Mouse (Mus musculus) urinary bladder, postnatal 4 days (tissue): ENCODE results near the gene Tmem88.
A peak's percentile ranks its signal among the peaks of the same experiment; 100 is the strongest.

Source experiments
- DNase-seq, 2 experiments: peaks; one replicate each; pipeline ENCODE4 v3.0.0; 2021 to 2022; ENCODE audit warnings: low spot score in 2 of 2

Tmem88 gene

GRCm38 (mm10) chr11:69382478-69383105, 15.4 kb downstream of the Tmem88 start:
- no peak for DNase-seq

DNA sequence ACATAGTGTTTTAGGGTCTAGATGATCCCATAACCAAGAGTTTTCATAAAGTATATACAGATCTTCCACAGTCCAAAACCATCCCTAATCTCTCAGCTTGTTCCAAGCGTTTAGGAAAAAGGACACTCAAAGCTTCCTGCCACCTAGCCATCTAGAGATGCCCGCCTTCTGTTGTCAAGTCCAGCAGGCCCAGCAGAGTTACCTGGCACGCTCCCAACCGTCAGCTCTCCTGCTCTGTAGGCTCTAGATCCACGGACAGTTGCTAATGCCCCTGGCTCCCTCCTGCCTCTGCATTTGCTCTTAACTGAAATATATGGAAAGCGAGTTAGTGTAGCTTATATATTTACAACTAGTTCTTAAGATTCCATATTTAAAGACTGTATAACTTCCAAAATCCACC, 16.7 kb downstream of the Tmem88 start:
- DNase-seq, result no peak

DNA sequence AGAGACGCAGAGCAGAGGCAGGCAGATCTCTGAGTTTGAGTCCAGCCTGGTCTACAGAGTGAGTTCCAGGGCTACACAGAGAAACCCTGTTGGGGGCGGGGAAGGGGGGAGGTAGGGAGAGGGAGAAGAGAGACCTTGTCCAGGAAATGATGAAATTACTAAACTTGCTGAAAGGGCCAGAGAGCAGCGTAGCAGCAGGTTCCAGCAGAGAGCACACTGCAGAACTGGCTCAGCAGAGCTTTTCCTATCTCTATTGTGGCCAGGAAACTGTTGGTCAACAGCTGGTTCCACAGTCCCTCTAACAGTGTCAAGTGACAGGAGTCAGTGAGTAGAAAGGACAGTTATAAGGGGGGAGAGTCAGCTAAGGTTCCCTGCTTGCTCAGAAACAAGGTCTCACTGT, 18.4 kb downstream of the Tmem88 start:
- no peak for DNase-seq

- DNase-seq, result no peak
Observed at GRCm38 (mm10) chr11:69377766-69378165, 20.3 kb downstream of the Tmem88 start.

- no peak for DNase-seq
Observed at GRCm38 (mm10) chr11:69375646-69376045, 22.4 kb downstream of the Tmem88 start.

GRCm38 (mm10) chr11:69373223-69373965, 24.6 kb downstream of the Tmem88 start:
- DNase-seq, result no peak

DNA sequence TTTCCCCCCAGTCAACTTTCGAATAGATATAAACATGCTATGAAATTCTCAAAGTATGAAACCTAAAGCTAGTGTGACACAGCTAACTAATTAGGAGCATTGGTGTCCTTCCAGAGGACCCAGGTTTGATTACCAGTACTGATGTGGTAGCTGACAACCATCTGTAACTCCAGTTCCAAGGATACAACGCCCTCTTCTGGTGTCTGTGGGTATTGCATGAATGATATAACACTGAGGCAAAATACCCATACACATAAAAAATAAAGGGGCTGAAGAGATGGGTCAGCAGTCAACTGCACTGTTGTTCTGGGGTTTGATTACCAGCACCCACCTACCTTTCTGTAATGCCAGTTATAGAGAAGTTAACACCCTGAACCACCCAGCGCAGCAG, 25.3 kb downstream of the Tmem88 start:
- no peak for DNase-seq

- DNase-seq, result no peak
Observed at GRCm38 (mm10) chr11:69372056-69372779, 25.8 kb downstream of the Tmem88 start.

DNA sequence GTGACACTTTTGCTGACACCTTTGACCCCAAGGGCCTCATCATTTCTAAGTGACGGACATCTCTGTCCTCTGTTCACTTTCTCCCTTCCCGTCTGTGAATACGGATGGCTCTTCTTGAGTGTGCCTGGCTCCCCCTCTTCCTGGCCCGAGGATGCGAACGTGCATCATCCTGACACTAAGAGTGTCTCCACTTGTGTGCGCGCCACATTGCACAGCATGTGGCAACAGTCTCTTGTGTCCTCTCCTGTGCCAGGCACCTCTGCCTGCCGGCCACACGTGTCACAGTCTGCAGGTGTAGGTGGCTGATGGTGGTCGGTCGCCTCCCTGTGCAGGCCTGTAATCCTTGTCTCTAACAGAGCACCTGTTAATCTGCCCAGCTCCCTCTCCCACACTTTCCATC, 26.4 kb downstream of the Tmem88 start:
- no peak for DNase-seq

GRCm38 (mm10) chr11:69370817-69371215, 27.2 kb downstream of the Tmem88 start:
- no peak for DNase-seq

- DNase-seq, result no peak
Observed at GRCm38 (mm10) chr11:69369990-69370816, 27.8 kb downstream of the Tmem88 start.

GRCm38 (mm10) chr11:69369215-69369989, 28.6 kb downstream of the Tmem88 start, which contains the start of gene Chd3:
Gene Chd3, minus strand, starts transcription at chr11:69369406.
- DNase-seq, result no peak

DNA sequence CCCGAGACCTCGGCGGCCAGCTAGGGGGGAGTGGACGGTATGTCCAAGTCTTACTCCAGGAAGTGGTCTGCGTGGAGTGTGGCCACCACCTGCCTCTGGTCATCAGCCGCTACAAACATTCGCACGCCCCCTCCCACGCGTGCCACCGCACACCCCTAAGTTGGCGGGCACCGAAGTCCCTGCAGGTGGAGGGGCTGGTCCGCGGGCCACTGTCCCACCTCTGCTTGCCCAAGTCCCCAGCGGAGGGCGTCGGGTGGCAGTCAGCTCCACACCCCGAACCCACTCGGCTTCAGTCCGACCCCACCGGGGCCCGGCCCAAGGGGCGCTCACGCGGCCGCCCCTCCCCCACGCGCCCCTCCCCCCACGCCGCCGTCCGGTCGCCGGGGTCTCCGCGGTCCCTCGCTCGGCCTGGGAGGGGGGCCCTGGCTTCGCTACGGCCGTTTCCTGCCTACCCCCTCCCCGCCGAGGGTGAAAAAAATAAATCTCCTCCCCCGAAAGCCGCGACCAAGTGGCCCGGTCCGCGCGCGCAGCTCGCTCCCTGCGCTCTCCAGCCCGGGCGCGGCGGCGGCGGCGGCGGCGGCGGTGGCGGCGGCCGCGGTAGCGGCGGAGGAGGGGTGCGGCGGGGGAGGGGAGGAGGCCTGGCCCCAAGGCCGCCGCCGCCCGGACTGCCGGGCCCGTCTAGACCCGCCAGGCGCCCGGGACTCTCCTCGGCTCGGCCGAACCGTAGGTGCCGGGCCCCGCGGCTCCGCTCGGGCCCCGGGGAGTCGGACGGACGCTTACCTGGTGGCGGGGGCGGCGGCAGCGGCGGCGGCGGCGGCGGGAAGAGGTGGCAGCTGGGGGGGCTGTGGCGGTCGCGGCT, 29.4 kb downstream of the Tmem88 start:
- DNase-seq, result peak in 1 of 2 experiments; percentile 43

- no peak for DNase-seq
Observed at GRCm38 (mm10) chr11:69367616-69368355, 30.2 kb downstream of the Tmem88 start.

- DNase-seq, result no peak
Observed at GRCm38 (mm10) chr11:69366855-69367615, 31.0 kb downstream of the Tmem88 start.

- DNase-seq, result peak; percentile 96 to 98
Observed at GRCm38 (mm10) chr11:69366157-69366854, 31.7 kb downstream of the Tmem88 start.

DNA sequence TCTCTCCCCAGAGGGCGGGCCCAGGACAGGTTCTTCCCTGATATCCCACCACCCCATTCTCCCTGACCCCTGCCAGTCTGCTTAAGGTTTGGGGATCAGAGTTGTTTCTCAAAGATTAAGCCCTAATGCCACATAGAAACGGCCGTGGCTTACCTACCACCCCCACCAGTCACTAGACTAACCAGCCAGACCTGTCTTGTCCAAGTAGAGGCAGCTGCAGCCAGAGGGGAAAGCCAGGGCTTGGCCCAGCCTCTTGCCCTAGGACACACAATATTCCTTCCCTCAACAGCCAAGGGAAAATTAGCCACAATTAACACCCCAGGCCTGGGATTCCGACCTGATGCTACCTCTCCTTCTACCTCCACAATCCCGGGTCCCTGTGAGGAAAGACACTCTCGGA, 32.3 kb downstream of the Tmem88 start:
- no peak for DNase-seq

DNA sequence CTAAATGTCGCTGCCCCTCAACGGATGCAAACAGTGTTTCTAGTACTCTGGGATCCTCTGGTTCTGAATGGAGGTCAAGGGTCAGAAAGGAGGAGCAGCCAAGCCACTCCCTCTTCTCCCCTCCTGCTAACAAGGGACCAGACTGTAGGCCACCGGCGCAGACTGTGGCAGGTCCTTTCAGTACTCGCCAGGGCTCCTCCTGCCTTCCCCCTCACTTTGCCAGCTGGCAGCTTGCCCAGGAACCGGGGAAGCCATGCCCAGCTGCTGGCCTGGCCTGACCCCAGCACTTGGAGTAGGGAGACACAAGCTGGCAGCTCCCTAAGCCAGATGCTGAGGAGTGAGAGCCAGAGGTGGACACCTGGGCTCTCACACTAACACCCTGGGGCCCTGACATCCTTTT, 33.1 kb downstream of the Tmem88 start:
- DNase-seq, result peak; percentile 90 to 95
